Mouse (Mus musculus) NIH3T3 (cell line): ENCODE data around the gene Gdf2.
A peak's percentile ranks its signal among the peaks of the same experiment; 100 is the strongest.

ENCODE experiments used
- DNase-seq: peaks from one replicate; pipeline ENCODE4 v3.0.0-alpha.2; 2012; ENCODE audit warnings: low read depth

Gdf2 gene

GRCm38 (mm10) chr14:33940739-33941138 lies at the start of gene Gdf2:
Gene Gdf2 (plus strand): TSS chr14:33941039.
- no peak for DNase-seq

DNA sequence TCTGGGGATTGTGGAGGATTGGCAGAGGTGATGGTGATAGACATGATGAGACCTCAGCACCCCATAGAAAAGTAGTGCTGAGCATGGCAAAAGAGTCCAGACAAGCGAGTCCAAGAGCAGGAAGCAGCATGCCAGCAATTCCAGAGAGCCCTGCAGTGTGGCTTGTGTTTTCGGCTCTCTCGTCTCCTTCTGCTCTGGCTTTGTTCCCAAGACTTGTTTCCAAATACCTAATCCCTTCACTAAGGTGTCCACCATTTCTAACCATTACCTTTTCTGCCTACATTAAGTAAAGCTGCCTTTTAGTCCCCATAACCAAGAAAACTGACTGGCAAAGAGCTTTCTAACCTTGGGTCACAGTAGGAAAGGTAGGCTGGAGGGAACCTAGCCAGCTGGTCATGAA lies 49.3 kb upstream of the Gdf2 start:
- no peak for DNase-seq

DNA sequence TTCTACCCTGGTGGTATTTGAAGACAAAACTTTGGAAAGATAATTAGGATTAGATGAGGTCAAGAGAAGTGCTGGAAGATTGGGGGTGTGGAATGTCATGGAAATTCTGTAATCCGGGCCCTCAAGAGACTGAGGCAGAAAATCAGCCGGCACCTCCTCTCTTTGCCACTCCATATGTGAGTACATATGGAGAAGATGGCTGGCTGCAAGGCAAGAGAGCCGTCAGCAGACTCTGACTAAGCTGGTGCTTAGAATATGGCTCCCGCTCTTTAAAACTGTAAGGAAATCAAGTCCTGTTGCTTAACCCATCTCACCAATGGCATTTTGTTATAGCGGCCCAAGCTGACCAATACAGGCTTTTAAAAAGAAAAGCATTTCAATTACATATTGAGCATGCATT lies 45.1 kb upstream of the Gdf2 start:
- DNase-seq = no peak

DNA sequence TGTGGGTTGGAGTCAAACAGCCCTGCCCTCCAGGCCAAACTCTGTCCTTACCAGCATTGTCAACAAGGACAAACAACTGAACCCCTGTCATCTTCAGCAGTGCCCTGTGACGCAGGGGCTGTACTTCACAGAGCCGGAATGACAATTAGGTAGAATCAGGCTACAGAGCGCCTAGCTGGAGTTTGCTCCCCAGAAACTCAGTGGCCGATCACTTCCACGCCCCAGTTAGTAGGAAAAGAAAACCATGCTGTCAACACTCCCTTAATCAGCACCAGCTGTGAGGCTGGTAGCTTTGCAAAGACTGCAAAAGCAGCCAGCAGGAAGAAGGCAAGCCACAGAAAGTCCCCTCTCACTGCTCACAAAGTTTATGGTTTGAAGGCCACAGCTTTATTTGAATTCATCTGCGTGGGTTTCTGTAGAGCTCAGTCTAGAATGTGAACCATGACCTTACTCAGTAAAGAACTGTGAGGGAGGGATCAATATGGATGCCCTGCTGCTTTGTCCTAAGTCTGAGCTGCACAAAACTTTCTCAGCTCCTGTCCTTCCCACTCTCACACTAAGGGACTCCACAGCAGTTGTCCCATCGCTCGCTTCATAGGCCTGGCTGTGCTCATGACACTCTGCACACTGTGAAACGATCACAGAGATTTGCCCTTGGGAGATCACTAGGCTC lies 44.1 kb upstream of the Gdf2 start:
- peak; percentile 5 for DNase-seq

GRCm38 (mm10) chr14:33902783-33903182 lies 38.1 kb upstream of the Gdf2 start:
- no peak for DNase-seq

- no peak for DNase-seq
These were observed 37.6 kb upstream of the Gdf2 start for GRCm38 (mm10) chr14:33903199-33903598.

DNA sequence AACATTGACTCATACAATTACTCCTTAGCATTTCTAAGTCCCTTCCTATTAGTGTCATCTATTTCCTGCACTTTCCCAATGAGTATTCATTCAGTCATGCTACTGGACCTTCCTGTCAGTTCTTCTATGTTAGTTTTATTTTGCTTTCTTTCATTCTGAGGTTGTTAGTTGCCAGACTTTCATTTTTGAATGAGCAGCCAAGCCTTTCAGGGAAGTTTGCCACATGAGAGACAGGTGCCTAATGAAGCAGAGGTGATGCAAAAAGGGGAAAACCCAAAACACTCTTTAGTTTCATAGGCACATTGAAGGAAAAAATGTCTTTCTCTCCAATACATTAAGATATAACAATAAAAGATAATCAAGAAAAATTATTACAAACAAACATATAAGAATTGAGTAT lies 36.0 kb upstream of the Gdf2 start:
- DNase-seq = no peak

DNA sequence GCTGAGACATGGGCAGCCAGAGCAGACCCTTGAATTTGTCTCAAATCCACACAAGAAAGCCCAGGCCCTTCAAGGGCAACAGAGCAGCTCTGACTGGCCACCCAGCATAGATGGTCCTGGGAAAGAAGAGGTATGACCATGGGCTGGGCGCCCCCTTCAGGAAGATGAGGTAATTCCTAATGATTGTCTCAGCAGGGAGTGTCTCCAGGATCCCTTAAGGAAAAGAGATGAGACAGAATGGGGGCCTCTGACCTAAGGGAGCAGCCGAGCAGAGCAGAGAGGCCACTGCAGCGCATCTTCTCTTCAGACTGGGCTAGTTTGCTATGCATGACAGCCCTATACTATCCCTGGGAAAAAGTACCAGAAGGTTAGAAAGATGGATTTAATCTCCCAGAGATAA lies 27.1 kb upstream of the Gdf2 start:
- DNase-seq = peak; percentile 14

DNA sequence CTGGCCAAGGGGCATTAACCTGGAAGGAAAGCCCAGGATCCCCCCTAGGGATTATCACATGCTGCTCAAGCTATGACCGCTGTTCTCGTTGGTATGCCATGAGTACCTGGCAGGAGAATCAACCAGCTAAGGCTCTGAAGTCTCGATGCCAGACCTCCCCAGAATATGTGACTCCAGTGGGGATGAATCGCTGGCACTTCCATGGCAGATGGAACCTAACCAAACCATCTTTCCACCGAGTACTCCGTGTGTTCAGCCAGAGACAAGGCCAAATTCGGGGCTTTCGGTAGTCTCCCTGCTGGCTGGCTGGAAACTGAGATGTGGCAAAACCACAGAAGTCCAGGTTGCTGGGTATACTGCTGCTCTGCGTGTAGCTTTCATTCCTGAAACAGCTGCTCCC lies 26.6 kb upstream of the Gdf2 start:
- no peak for DNase-seq

GRCm38 (mm10) chr14:33920727-33921559 lies 19.9 kb upstream of the Gdf2 start:
- DNase-seq = no peak

GRCm38 (mm10) chr14:33922771-33923167 lies 18.1 kb upstream of the Gdf2 start:
- DNase-seq = no peak

DNA sequence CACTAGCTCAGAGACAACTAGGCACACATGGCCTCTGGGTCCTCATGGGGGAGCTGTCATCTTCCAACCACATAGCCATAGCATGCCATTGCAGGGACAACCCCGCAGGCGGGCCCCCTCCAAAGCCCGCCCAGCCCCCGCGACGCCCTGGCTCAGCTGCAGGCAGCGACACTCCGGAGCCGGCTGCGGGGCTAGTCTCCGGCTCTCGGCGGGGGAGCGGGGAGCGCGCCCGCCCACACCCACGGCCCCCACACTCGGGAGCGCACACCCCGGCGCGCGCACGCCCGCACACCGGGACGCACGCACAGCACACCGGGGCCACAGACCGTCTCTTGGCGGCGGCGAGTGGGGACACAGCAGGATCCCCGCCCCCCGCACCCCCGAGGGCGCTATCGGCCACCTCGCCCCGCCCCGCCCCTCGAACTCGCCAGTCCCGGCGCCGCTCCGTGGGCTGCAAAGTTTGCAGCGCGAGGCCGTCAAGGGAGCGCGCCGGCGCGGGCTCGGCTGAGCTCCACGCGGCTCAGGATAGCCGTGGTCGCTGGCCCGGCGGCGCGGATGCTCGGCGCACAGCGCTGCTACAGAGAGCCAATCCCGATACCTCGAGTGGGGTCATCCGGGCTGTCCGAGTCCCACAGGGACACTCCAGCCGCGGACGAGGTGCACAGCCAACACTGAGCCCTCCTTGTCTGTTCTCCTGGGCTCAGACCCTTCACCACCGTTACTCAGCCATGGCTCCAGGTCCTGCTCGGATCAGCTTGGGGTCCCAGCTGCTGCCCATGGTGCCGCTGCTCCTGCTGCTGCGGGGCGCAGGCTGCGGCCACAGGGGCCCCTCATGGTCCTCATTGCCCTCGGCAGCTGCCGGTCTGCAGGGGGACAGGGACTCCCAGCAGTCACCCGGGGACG lies 17.4 kb upstream of the Gdf2 start, which contains the start of gene Gdf10:
Gene Gdf10, plus strand, starts transcription at position 420 of the 903 bp plus-strand sequence.
- DNase-seq = no peak

DNA sequence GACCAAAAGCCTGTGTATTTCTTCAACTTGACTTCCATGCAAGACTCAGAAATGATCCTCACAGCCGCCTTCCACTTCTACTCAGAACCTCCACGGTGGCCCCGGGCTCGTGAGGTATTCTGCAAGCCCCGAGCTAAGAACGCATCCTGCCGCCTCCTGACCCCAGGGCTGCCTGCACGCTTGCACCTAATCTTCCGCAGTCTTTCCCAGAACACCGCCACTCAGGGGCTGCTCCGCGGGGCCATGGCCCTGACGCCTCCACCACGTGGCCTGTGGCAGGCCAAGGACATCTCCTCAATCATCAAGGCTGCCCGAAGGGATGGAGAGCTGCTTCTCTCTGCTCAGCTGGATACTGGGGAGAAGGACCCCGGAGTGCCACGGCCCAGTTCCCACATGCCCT lies 9.0 kb upstream of the Gdf2 start:
- DNase-seq = no peak

- DNase-seq = peak; percentile 48
These were observed 7.7 kb upstream of the Gdf2 start for GRCm38 (mm10) chr14:33932935-33933703.

- DNase-seq = peak; percentile 41
These were observed 7.0 kb upstream of the Gdf2 start for GRCm38 (mm10) chr14:33933778-33934317.

DNA sequence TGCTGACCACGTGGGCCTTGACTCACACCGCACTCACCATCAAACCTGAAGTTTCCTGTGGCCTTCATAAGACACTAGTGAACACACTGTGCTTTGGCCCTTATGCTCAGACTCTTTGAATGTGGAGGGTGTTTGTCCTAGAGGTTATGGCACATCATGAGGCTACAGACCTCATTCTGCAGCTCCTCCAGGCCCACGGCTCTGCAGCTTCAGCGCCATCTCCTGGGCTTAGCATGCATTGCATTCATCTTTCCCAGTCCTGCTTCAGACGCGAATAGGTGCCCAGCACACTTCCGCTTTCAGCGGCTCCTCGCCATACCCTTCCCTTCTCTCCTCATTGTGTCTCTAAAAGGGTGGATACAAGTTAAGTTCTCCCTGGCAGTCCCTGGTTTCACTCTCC lies 1.7 kb upstream of the Gdf2 start:
- no peak for DNase-seq

DNA sequence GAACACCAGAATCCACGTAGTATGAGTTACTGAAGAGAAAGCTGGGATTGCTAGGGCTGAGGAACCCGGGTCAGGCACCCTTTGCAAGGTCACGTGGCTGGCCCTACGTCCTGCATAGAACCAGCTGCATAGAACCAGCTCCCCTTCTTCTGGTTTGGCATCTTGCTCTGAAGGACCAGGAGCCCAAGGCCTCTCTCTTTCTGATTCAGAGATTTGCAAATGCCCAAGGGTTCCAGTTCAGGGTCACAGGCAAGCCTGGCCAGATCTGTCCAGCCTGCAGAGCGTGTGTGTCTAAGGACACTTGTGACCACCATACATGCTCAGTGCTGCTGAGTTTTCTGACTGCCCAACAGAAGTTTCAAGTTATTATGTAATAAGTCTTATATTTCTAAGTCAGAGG lies 1.4 kb downstream of the Gdf2 start:
- no peak for DNase-seq

- DNase-seq = no peak
These were observed 5.3 kb downstream of the Gdf2 start for GRCm38 (mm10) chr14:33946125-33946524.

DNA sequence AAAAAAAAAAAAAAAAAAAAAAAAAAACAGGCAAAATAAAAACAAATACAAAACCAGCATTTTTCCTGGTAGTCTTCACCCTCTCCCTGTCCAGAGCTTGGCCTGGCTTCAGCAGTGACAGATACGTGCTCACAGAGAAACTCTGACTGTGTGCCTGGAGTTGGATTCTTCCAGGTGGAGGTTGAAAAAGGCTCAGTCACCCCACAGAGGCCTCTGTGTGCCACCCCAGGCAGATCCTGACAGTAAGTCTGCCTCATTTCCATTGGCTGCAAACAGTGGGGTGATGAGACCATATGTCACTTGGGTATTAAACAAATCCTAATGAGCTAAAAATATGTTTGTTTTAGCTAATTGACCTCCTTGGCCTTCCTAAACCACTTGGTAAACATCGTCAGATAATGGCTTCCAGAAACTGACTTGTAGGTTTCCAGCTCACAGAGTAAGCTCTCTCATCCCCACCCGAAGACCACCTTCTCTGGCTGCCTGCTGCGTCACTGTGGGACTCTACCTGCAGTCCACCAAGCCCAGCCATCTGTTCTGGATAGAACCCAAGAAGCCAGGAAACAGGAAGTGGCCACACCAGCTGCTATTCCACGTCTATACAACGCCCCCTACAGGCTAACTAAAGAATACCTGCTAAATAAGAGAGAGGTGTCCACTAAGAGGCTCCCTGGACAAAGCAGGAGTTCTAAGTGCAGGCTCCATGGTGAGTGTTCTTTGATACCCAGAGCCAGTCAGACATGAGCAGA lies 11.6 kb downstream of the Gdf2 start:
- no peak for DNase-seq

GRCm38 (mm10) chr14:33953761-33954160 lies 12.9 kb downstream of the Gdf2 start, which contains the start of gene Rbp3:
Gene Rbp3 (plus strand): TSS chr14:33954003.
- no peak for DNase-seq

DNA sequence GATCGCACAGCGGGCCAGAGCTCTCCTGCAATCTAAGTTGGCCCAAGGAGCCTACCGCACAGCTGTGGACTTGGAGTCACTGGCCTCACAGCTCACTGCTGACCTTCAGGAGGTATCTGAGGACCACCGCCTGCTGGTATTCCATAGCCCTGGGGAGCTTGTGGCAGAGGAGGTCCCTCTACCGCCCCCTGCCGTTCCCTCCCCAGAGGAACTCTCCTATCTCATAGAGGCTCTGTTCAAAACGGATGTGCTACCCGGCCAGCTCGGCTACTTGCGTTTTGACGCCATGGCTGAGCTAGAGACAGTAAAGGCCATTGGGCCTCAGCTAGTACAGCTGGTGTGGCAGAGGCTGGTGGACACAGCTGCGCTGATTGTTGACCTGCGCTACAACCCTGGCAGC lies 15.2 kb downstream of the Gdf2 start:
- DNase-seq = no peak
